Mouse (Mus musculus): Measurements from ENCODE around the gene Bcat2. TPM values are rescaled to one million over a fixed set of nuclear protein-coding genes. Genes with fewer than 3 reads are reported as not detected.
A peak's percentile ranks its signal among the peaks of the same experiment; 100 is the strongest.

Gene Bcat2
- polyA plus RNA-seq, 1 experiment from 2014 or later, result 102 TPM

- H3K9me3 ChIP-seq (replicated peaks; ENCODE audit: control insufficient read depth, low read length), result no peaks in the 10 kb centered on the region
- no peak overlapping the region for H3K4me3 ChIP-seq (ENCODE audit: low read length)
- no peak overlapping the region for H3K9ac ChIP-seq (ENCODE audit: low read length)
- ATAC-seq (replicated peaks; ENCODE audit: extremely low read depth, insufficient read depth, low FRiP score), result no peak; the same call in 1 of the 2 replicates
- peak overlapping the region; percentile 14 for H3K4me2 ChIP-seq (ENCODE audit: low read depth, low read length)
- 0 out of 2 replicates have a peak, but pooled peaks cover 2% of the 10 kb centered on the region for H3K27me3 ChIP-seq (ENCODE audit: control insufficient read depth, insufficient read depth, low read length)
- H3K4me1 ChIP-seq (ENCODE audit: control insufficient read depth, insufficient read depth, low read length), result peaks cover 33% of the 10 kb centered on the region
- peaks cover 9% of the 10 kb centered on the region for H3K36me3 ChIP-seq (ENCODE audit: control insufficient read depth, insufficient read depth)
- peak overlapping the region; percentile 79 for H3K27ac ChIP-seq (ENCODE audit: low read length)
- WGBS, result 56% methylated on average over 15 of the region's 15 CpGs
Observed at GRCm38 (mm10) chr7:45635711-45636688, 66.0 kb downstream of the Bcat2 start.

- WGBS, result 91% methylated on average over 6 of the region's 6 CpGs
- no peak overlapping the region for H3K27ac ChIP-seq (ENCODE audit: low read length)
- no peak overlapping the region for H3K4me3 ChIP-seq (ENCODE audit: low read length)
- no peaks in the 10 kb centered on the region for H3K27me3 ChIP-seq (ENCODE audit: control insufficient read depth, insufficient read depth, low read length)
- no peaks in the 10 kb centered on the region for H3K9me3 ChIP-seq (replicated peaks; ENCODE audit: control insufficient read depth, low read length)
- ATAC-seq (replicated peaks; ENCODE audit: extremely low read depth, insufficient read depth, low FRiP score), result no peak
- peaks cover 9% of the 10 kb centered on the region for H3K36me3 ChIP-seq (ENCODE audit: control insufficient read depth, insufficient read depth)
- H3K9ac ChIP-seq (ENCODE audit: low read length), result no peak overlapping the region
- H3K4me2 ChIP-seq (ENCODE audit: low read depth, low read length), result peak overlapping the region; percentile 53; the same call in 1 of the 2 replicates
- H3K4me1 ChIP-seq (ENCODE audit: control insufficient read depth, insufficient read depth, low read length), result peaks cover 44% of the 10 kb centered on the region
Observed at GRCm38 (mm10) chr7:45637710-45638109, 67.8 kb downstream of the Bcat2 start.

- peak overlapping the region; percentile 53 for H3K4me2 ChIP-seq (ENCODE audit: low read depth, low read length)
- 29% methylated on average over 29 of the region's 29 CpGs for WGBS
- no peaks in the 10 kb centered on the region for H3K27me3 ChIP-seq (ENCODE audit: control insufficient read depth, insufficient read depth, low read length)
- peak overlapping the region; percentile 43; the same call in 1 of the 2 replicates for H3K9ac ChIP-seq (ENCODE audit: low read length)
- H3K27ac ChIP-seq (ENCODE audit: low read length), result no peak overlapping the region
- peak; percentile 77 for ATAC-seq (replicated peaks; ENCODE audit: extremely low read depth, insufficient read depth, low FRiP score)
- H3K9me3 ChIP-seq (replicated peaks; ENCODE audit: control insufficient read depth, low read length), result no peaks in the 10 kb centered on the region
- H3K36me3 ChIP-seq (ENCODE audit: control insufficient read depth, insufficient read depth), result peaks cover 9% of the 10 kb centered on the region
- H3K4me3 ChIP-seq (ENCODE audit: low read length), result peak overlapping the region; percentile 18
- peaks cover 42% of the 10 kb centered on the region for H3K4me1 ChIP-seq (ENCODE audit: control insufficient read depth, insufficient read depth, low read length)
Observed at GRCm38 (mm10) chr7:45638623-45639401, 68.9 kb downstream of the Bcat2 start.

Other genes with a start within 250 kb of the Bcat2 start
- 12.4 and 18.0 TPM in 2 replicates for gene Trpm4, start 236.4 kb upstream of the Bcat2 start, polyA plus RNA-seq (2015; fragmentation: Nextera tagmentation; extraction: Ambion mirVana)
- gene Hrc, start 234.9 kb upstream of the Bcat2 start, polyA plus RNA-seq (2015; fragmentation: Nextera tagmentation; extraction: Ambion mirVana), result 26.6 and 28.7 TPM in 2 replicates
- gene Ppfia3, start 203.1 kb upstream of the Bcat2 start, polyA plus RNA-seq (2015; fragmentation: Nextera tagmentation; extraction: Ambion mirVana), result 1.5 TPM in 2 replicates
- 0.81 and 0.91 TPM in 2 replicates for gene Lin7b, start 199.6 kb upstream of the Bcat2 start, polyA plus RNA-seq (2015; fragmentation: Nextera tagmentation; extraction: Ambion mirVana)
- gene Snrnp70, start 174.4 kb upstream of the Bcat2 start, polyA plus RNA-seq (2015; fragmentation: Nextera tagmentation; extraction: Ambion mirVana), result 145 and 161 TPM in 2 replicates
- gene Kcna7, start 164.5 kb upstream of the Bcat2 start, polyA plus RNA-seq (2015; fragmentation: Nextera tagmentation; extraction: Ambion mirVana), result 0.25 and 0.27 TPM in 2 replicates
- 0.91 and 1.1 TPM in 2 replicates for gene Ntf5, start 156.5 kb upstream of the Bcat2 start, polyA plus RNA-seq (2015; fragmentation: Nextera tagmentation; extraction: Ambion mirVana)
- 0.46 and 0.51 TPM in 2 replicates for gene Lhb, start 149.3 kb upstream of the Bcat2 start, polyA plus RNA-seq (2015; fragmentation: Nextera tagmentation; extraction: Ambion mirVana)
- 136 and 141 TPM in 2 replicates for gene Gys1, start 135.3 kb upstream of the Bcat2 start, polyA plus RNA-seq (2015; fragmentation: Nextera tagmentation; extraction: Ambion mirVana)
- 85.1 and 88.3 TPM in 2 replicates for gene Ruvbl2, start 132.1 kb upstream of the Bcat2 start, polyA plus RNA-seq (2015; fragmentation: Nextera tagmentation; extraction: Ambion mirVana)
- gene Ftl1, start 110.3 kb upstream of the Bcat2 start, polyA plus RNA-seq (2015; fragmentation: Nextera tagmentation; extraction: Ambion mirVana), result 3,045 and 3,399 TPM in 2 replicates
- 104 and 107 TPM in 2 replicates for gene Bax, start 103.3 kb upstream of the Bcat2 start, polyA plus RNA-seq (2015; fragmentation: Nextera tagmentation; extraction: Ambion mirVana)
- gene Tulp2, start 88.3 kb upstream of the Bcat2 start, polyA plus RNA-seq (2015; fragmentation: Nextera tagmentation; extraction: Ambion mirVana), result 0.35 and 0.71 TPM in 2 replicates
- gene Gm45808, start 83.3 kb upstream of the Bcat2 start, polyA plus RNA-seq (2015; fragmentation: Nextera tagmentation; extraction: Ambion mirVana), result not detected in 2 replicates
- 3.4 TPM in 2 replicates for gene Dhdh, start 81.3 kb upstream of the Bcat2 start, polyA plus RNA-seq (2015; fragmentation: Nextera tagmentation; extraction: Ambion mirVana)
- 156 and 160 TPM in 2 replicates for gene Nucb1, start 59.7 kb upstream of the Bcat2 start, polyA plus RNA-seq (2015; fragmentation: Nextera tagmentation; extraction: Ambion mirVana)
- gene Ppp1r15a, start 43.9 kb upstream of the Bcat2 start, polyA plus RNA-seq (2015; fragmentation: Nextera tagmentation; extraction: Ambion mirVana), result 25.0 and 27.1 TPM in 2 replicates
- gene Plekha4, start 43.8 kb upstream of the Bcat2 start, polyA plus RNA-seq (2015; fragmentation: Nextera tagmentation; extraction: Ambion mirVana), result 1.3 and 1.8 TPM in 2 replicates
- 0.66 and 0.87 TPM in 2 replicates for gene Hsd17b14, start 15.3 kb upstream of the Bcat2 start, polyA plus RNA-seq (2015; fragmentation: Nextera tagmentation; extraction: Ambion mirVana)
- 1.5 and 1.7 TPM in 2 replicates for gene Fgf21, start 45.3 kb downstream of the Bcat2 start, polyA plus RNA-seq (2015; fragmentation: Nextera tagmentation; extraction: Ambion mirVana)
- gene Fut1, start 47.1 kb downstream of the Bcat2 start, polyA plus RNA-seq (2015; fragmentation: Nextera tagmentation; extraction: Ambion mirVana), result 0.15 and 0.83 TPM in 2 replicates
- 0.21 and 0.26 TPM in 2 replicates for gene Izumo1, start 51.7 kb downstream of the Bcat2 start, polyA plus RNA-seq (2015; fragmentation: Nextera tagmentation; extraction: Ambion mirVana)
- 15.4 and 16.3 TPM in 2 replicates for gene Rasip1, start 57.3 kb downstream of the Bcat2 start, polyA plus RNA-seq (2015; fragmentation: Nextera tagmentation; extraction: Ambion mirVana)
- gene Mamstr, start 69.8 kb downstream of the Bcat2 start, polyA plus RNA-seq (2015; fragmentation: Nextera tagmentation; extraction: Ambion mirVana), result 7.6 and 9.0 TPM in 2 replicates
- 1.5 and 1.6 TPM in 2 replicates for gene Fut2, start 96.2 kb downstream of the Bcat2 start, polyA plus RNA-seq (2015; fragmentation: Nextera tagmentation; extraction: Ambion mirVana)
- 0.22 and 0.36 TPM in 2 replicates for gene Ntn5, start 113.9 kb downstream of the Bcat2 start, polyA plus RNA-seq (2015; fragmentation: Nextera tagmentation; extraction: Ambion mirVana)
- 0.33 and 0.65 TPM in 2 replicates for gene Sec1, start 124.2 kb downstream of the Bcat2 start, polyA plus RNA-seq (2015; fragmentation: Nextera tagmentation; extraction: Ambion mirVana)
- 4.2 and 5.1 TPM in 2 replicates for gene Car11, start 129.7 kb downstream of the Bcat2 start, polyA plus RNA-seq (2015; fragmentation: Nextera tagmentation; extraction: Ambion mirVana)
- gene Dbp, start 134.9 kb downstream of the Bcat2 start, polyA plus RNA-seq (2015; fragmentation: Nextera tagmentation; extraction: Ambion mirVana), result 3.0 and 3.6 TPM in 2 replicates
- gene Rpl18, start 145.3 kb downstream of the Bcat2 start, polyA plus RNA-seq (2015; fragmentation: Nextera tagmentation; extraction: Ambion mirVana), result 520 and 591 TPM in 2 replicates
- 18.9 and 19.1 TPM in 2 replicates for gene Sphk2, start 147.8 kb downstream of the Bcat2 start, polyA plus RNA-seq (2015; fragmentation: Nextera tagmentation; extraction: Ambion mirVana)
- gene Fam83e, start 151.1 kb downstream of the Bcat2 start, polyA plus RNA-seq (2015; fragmentation: Nextera tagmentation; extraction: Ambion mirVana), result 0.39 and 0.84 TPM in 2 replicates
- gene Spaca4, start 155.7 kb downstream of the Bcat2 start, polyA plus RNA-seq (2015; fragmentation: Nextera tagmentation; extraction: Ambion mirVana), result not detected in 2 replicates
- 0.53 and 0.57 TPM in 2 replicates for gene Lmtk3, start 213.6 kb downstream of the Bcat2 start, polyA plus RNA-seq (2015; fragmentation: Nextera tagmentation; extraction: Ambion mirVana)
- 0.66 and 0.72 TPM in 2 replicates for gene Sult2b1, start 214.5 kb downstream of the Bcat2 start, polyA plus RNA-seq (2015; fragmentation: Nextera tagmentation; extraction: Ambion mirVana)
- gene Cyth2, start 244.4 kb downstream of the Bcat2 start, polyA plus RNA-seq (2015; fragmentation: Nextera tagmentation; extraction: Ambion mirVana), result 90.8 and 90.9 TPM in 2 replicates

Measured in heart, embryonic 16.5 days (tissue).